Mouse (Mus musculus) left cerebral cortex, postnatal 10 days (tissue): ENCODE measurements around the gene Syt3. TPM values are rescaled to one million over a fixed set of nuclear protein-coding genes. Genes with fewer than 3 reads are reported as not detected.
A peak's percentile ranks its signal among the peaks of the same experiment; 100 is the strongest.

Experiments
- DNase-seq, 2 experiments: peaks; one replicate each; pipeline ENCODE4 v3.0.0; 2021 to 2022; ENCODE audit warnings: low spot score in 2 of 2, mixed read lengths in 1 of 2; ENCODE audit errors: extremely low spot score in 1 of 2
- intact Hi-C: fragments of 180-260 bp; cut with DNase I; formaldehyde crosslinking; loops from one replicate; pipeline ENCODE4 v1.15.1; 2025
- total RNA-seq, 2 experiments: library from RNA; stranded (reverse); gene quantifications; 2 replicates each; pipeline ENCODE4 v1.2.3; 2021

The Syt3 gene
- total RNA-seq, 2 experiments from 2014 or later = 77.1 to 78.3 TPM

DNA sequence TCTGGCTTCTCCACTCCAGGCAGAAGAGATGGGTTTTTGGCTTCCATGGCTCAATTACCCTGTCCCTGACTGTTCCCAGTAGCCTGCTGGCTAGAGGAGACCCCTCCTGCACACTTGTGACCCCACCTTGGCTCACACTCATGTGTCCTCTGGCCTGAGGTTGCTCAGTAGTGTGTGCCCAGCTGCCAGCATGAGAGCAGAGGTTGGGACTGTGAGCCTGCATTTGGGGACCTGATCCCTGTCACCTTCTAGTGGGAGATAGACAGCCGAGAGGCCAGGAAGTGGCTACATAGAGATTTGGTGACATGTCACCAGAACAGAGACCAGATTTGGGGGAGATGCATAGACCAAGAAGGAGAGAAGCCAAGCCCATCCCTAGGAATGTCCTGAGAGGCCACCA lies 53.3 kb downstream of the Syt3 start:
- intact Hi-C loops = no loop called here
- no peak for DNase-seq

- DNase-seq = no peak
- intact Hi-C loops = no loop called here
Measured at GRCm38 (mm10) chr7:44437933-44438332, 54.0 kb downstream of the Syt3 start.

DNA sequence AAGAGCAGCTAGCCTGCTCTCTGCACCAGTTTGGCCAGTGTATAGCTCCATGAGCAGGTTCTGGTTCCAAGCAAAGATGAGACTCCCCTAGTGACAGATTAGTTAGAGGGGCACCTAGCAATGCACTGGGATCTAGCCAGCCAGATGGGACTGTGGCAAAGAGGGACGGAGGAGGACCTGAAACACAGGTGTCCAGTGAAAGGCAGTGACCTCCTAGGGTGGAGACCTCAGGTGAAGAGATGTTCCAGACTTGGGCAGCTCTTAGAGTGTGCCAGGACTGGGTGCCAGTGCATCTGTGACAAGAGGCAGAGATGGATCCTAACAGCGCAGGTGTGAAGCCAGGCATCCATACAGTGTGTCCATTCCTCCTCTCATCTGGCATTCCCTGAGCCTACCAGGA lies 55.8 kb downstream of the Syt3 start:
- no peak for DNase-seq
- intact Hi-C loops = no loop called here

DNA sequence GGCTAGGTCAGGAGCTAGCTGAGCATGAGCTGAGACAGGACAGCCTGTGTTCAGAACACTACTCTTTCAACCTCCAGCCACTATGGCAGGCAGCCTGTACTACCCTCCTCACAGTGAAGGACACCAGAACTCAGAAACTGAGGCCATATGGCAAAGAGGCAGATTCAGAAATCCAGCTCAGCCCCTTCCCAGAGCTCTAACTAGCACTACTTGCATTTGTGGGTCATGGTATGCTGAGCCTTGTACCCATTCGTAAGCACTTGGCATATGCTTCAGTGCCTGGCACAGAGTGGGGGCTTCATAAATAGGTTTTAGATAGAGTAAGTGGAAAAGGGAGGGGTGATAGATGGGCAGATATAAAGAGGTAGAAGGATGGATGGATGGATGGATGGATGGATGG lies 56.6 kb downstream of the Syt3 start:
- DNase-seq = no peak
- intact Hi-C loops = no loop called here

- intact Hi-C loops = no loop called here
- no peak for DNase-seq
Measured at GRCm38 (mm10) chr7:44441180-44441579, 57.3 kb downstream of the Syt3 start.

GRCm38 (mm10) chr7:44441648-44442109 lies 57.8 kb downstream of the Syt3 start:
- peak; percentile 77 to 81 for DNase-seq
- intact Hi-C loops = loop anchor here (2.0 kb wide), 1 partner anchor 21 kb away; no protein-coding TSS in a partner anchor

DNA sequence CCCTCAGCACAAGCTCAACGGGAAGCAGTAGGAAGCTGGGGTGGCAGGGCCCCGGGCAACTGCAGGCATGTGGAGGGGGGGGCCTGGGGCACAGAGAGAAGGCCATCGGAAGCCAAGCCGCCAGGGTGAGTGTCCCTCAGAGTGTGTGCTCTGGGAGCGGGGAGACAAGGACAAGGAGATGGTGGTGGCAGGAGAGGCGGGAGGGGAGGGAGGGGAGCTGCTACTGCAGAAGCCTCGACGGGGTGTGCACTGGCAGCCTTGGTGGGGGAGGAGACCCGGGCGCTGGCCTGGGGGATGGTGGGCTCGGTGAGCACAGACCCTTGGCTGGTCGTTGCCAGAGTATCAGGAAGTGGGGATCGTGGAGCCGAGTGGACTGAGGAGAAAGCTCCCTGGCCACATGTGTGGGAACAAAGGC lies 58.5 kb downstream of the Syt3 start:
- DNase-seq = peak in 1 of 2 experiments; percentile 73
- intact Hi-C loops = loop anchor here (2.0 kb wide), 1 partner anchor 20 kb away; no protein-coding TSS in a partner anchor

DNA sequence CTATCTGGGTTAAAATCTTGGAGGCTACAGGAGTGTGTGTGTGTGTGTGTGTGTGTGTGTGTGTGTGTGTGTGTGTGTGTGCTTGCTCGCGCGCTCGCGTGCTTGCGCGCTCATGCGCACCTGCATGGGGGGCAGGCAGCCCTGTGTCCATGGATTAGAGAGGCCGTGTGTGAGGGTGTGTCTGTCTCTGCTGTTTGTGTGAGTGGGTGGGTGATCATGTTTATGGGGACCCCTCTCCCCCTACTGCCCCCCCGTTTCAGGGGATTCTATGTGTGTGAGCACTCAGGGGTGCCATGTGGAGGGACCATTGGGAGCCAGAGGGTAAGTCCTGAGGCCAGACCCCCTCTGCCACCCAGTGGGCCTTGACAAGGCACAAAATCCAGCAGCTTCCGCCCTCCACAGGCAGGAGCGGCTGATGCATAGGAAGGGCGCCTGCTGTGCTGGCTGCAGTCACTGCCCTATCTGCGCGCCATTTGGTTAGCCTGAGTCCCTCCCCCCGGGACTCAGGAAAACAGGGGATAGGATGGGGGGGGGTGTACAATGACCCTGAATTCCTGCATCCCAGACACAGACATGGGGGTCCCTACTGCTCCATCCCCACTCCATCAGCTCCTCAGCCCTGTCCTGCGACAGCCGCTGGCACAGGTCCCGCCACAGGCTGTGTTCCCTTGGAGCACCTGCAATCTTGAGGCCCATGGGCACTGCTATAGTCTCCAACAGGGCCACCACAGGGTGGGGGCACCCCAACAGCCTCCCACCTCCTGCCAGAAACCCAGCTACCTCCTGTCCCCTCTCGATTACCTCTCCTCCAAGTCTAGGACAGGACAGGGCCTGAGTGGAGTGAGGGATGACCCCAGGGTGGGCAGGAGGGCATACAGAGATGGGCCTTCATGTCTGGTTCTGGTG lies 59.6 kb downstream of the Syt3 start:
- intact Hi-C loops = loop anchor here (2.0 kb wide), 1 partner anchor 19 kb away; no protein-coding TSS in a partner anchor

DNA sequence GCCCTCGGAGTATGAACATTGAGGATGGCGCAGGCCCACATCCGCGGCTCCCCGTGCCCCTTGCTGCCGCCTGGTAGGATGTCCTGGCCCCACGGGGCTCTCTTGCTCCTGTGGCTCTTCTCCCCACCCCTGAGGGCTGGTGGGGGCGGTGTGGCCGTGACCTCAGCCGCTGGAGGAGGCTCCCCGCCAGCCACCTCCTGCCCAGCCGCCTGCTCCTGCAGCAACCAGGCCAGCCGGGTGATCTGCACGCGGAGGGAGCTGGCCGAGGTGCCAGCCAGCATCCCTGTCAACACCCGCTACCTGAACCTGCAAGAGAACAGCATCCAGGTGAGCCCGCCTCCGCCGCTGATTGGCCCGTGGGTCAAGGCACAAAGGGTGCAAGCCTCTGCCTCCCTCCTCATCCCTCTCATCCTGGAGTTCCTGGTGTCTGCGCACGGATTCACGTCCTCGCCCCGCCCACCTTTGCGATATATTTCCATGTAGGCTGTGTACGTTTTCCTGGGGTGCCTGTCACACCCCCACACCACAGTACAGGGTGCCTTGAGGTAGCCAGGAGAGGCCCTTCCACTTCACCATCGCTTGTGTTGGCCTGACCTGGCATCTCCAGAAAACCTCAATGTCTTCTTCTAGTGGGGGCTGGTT lies 61.1 kb downstream of the Syt3 start:
- intact Hi-C loops = no loop called here
- no peak for DNase-seq

More for the DNA sequence above, 59.6 kb downstream of the Syt3 start:
- no peak for DNase-seq

DNA sequence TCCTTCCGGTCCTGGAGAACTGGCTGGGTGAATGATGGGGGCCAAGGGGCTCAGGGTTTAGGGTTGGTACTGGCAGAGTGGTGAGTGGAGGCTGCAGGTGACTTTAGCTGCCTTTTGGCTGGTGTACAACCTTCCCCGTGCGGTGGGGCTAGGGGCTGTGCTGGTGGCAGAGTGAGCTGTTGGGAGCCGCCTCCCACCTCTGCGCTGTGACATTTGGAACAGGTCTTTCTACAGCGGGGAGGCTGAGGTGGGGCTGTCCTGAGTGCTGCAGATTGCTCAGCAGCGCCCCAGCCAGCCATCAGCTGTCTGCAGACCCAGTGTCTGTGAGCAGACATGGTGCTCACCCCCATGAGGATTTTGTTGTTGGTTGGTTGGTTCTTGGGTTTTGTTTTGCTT lies 61.6 kb downstream of the Syt3 start:
- no peak for DNase-seq

DNA sequence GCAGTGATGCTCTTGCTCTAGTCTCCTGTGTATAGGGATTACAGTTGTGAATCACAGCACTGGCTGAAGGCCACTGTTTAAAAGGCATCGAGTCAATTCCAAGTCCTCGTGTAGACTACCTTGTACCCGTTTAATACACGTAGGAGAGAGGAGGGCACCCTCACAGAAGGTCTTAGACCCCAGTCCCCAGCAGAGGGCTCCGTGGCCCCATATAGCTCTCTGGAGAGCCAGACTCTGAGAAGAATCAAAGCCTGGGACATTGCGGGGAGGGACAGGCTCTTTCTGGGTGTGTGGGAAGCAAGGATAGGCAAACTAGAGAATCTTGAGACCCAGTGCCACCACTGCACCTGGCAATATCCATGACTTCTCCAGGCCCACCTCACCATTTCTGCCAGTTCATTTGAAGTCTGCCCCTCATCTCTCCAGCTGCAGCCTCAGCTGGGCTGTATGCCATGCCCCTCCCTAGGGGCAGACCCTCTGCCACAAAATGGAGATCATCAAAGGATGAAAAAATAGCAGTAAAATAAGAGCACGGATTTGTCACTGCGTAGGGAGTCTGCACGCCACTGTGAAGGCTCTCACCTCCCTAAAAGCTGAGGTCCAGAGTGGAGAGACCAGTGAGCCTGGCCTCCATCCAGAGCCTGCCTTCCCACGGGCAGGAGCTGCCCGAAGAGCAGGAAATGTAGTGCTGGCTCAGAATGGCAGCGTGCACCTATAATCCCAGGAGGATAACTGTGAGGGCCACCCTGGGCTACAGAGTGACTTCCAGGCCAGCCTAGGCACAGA lies 62.4 kb downstream of the Syt3 start:
- intact Hi-C loops = no loop called here
- no peak for DNase-seq

More for the DNA sequence above, 61.6 kb downstream of the Syt3 start:
- intact Hi-C loops = no loop called here

Other genes with a start within 250 kb of the Syt3 start
- not detected for gene Klk1b16, start 247.3 kb upstream of the Syt3 start, total RNA-seq
- not detected for gene Klk1b24, start 195.9 kb upstream of the Syt3 start, total RNA-seq
- gene Klk1b3, start 185.9 kb upstream of the Syt3 start, total RNA-seq = not detected
- gene Klk1b4, start 176.7 kb upstream of the Syt3 start, total RNA-seq = not detected
- not detected for gene Klk1b5, start 168.2 kb upstream of the Syt3 start, total RNA-seq
- not detected for gene Klk1, start 158.7 kb upstream of the Syt3 start, total RNA-seq
- not detected for gene Gm36864, start 147.9 kb upstream of the Syt3 start, total RNA-seq
- gene 1700028J19Rik, start 137.4 kb upstream of the Syt3 start, total RNA-seq = under 1 TPM; 0.91 to 0.94 TPM
- gene 2410002F23Rik, start 137.4 kb upstream of the Syt3 start, total RNA-seq = 100 to 1,000 TPM; 116 to 119 TPM
- gene Acp4, start 126.7 kb upstream of the Syt3 start, total RNA-seq = not detected
- gene Gm15517, start 122.7 kb upstream of the Syt3 start, total RNA-seq = not detected
- 1 to 10 TPM; 2.5 to 2.8 TPM for gene Clec11a, start 77.2 kb upstream of the Syt3 start, total RNA-seq
- gene Shank1, start 73.8 kb upstream of the Syt3 start, total RNA-seq = 100 to 1,000 TPM; 423 to 432 TPM
- gene 1700008O03Rik, start 1.7 kb downstream of the Syt3 start, total RNA-seq = 1 to 10 TPM; 2.1 to 2.9 TPM
- gene Lrrc4b, start 44.9 kb downstream of the Syt3 start, total RNA-seq = 100 to 1,000 TPM; 311 to 323 TPM
- 10 to 100 TPM; 14.7 to 18.0 TPM for gene Aspdh, start 81.3 kb downstream of the Syt3 start, total RNA-seq
- 10 to 100 TPM; 36.3 to 37.4 TPM for gene Josd2, start 83.9 kb downstream of the Syt3 start, total RNA-seq
- gene Emc10, start 112.4 kb downstream of the Syt3 start, total RNA-seq = 100 to 1,000 TPM; 143 to 144 TPM
- 10 to 100 TPM; 24.4 to 26.8 TPM for gene Fam71e1, start 112.5 kb downstream of the Syt3 start, total RNA-seq
- gene Mybpc2, start 140.6 kb downstream of the Syt3 start, total RNA-seq = under 1 TPM; 0.09 to 0.53 TPM
- under 1 TPM in 1 of 2 experiments, not detected in 1; 0.13 TPM for gene Spib, start 148.0 kb downstream of the Syt3 start, total RNA-seq
- gene Pold1, start 164.7 kb downstream of the Syt3 start, total RNA-seq = 1 to 10 TPM; 6.9 to 7.2 TPM
- 10 to 100 TPM; 49.6 to 53.6 TPM for gene Nr1h2, start 169.8 kb downstream of the Syt3 start, total RNA-seq
- under 1 TPM in 1 of 2 experiments, not detected in 1; 0.32 TPM for gene Napsa, start 188.3 kb downstream of the Syt3 start, total RNA-seq
- 10 to 100 TPM; 48.5 to 55.4 TPM for gene Kcnc3, start 206.6 kb downstream of the Syt3 start, total RNA-seq